Mouse (Mus musculus): Measurements from ENCODE around the gene Traf7.

The Traf7 gene

GRCm38 (mm10) chr17:24507129-24507664, 20.5 kb downstream of the Traf7 start:
- no peak for DNase-seq (ENCODE audit: extremely low read depth, low read depth)

GRCm38 (mm10) chr17:24506332-24507070, 21.2 kb downstream of the Traf7 start:
- DNase-seq (ENCODE audit: extremely low read depth, low read depth) = no peak

GRCm38 (mm10) chr17:24505286-24505955, 22.3 kb downstream of the Traf7 start:
- DNase-seq (ENCODE audit: extremely low read depth, low read depth) = no peak

GRCm38 (mm10) chr17:24504085-24504484, 23.7 kb downstream of the Traf7 start:
- no peak for DNase-seq (ENCODE audit: extremely low read depth, low read depth)

- DNase-seq (ENCODE audit: extremely low read depth, low read depth) = no peak
These were observed 25.5 kb downstream of the Traf7 start for GRCm38 (mm10) chr17:24502208-24502607.

- no peak for DNase-seq (ENCODE audit: extremely low read depth, low read depth)
These were observed 31.7 kb downstream of the Traf7 start for GRCm38 (mm10) chr17:24496026-24496425.

- DNase-seq (ENCODE audit: extremely low read depth, low read depth) = no peak
These were observed 32.3 kb downstream of the Traf7 start for GRCm38 (mm10) chr17:24495443-24495842.

GRCm38 (mm10) chr17:24494627-24495335, 33.0 kb downstream of the Traf7 start:
- no peak for DNase-seq (ENCODE audit: extremely low read depth, low read depth)

- no peak for DNase-seq (ENCODE audit: extremely low read depth, low read depth)
These were observed 37.3 kb downstream of the Traf7 start for GRCm38 (mm10) chr17:24490399-24490798.

- DNase-seq (ENCODE audit: extremely low read depth, low read depth) = no peak
These were observed 38.3 kb downstream of the Traf7 start for GRCm38 (mm10) chr17:24489265-24490030.

GRCm38 (mm10) chr17:24488662-24489264, 39.0 kb downstream of the Traf7 start:
- no peak for DNase-seq (ENCODE audit: extremely low read depth, low read depth)

GRCm38 (mm10) chr17:24488186-24488661, 39.5 kb downstream of the Traf7 start, which contains the start of gene Caskin1:
TSS of gene Caskin1 (plus strand) at chr17:24488601.
- no peak for DNase-seq (ENCODE audit: extremely low read depth, low read depth)

GRCm38 (mm10) chr17:24485090-24485860, 42.5 kb downstream of the Traf7 start:
- DNase-seq (ENCODE audit: extremely low read depth, low read depth) = no peak

GRCm38 (mm10) chr17:24483495-24483894, 44.2 kb downstream of the Traf7 start:
- DNase-seq (ENCODE audit: extremely low read depth, low read depth) = no peak

- DNase-seq (ENCODE audit: extremely low read depth, low read depth) = no peak
These were observed 46.5 kb downstream of the Traf7 start for GRCm38 (mm10) chr17:24481027-24481815.

- no peak for DNase-seq (ENCODE audit: extremely low read depth, low read depth)
These were observed 47.4 kb downstream of the Traf7 start for GRCm38 (mm10) chr17:24480201-24480826.

- peak; percentile 33 for DNase-seq (ENCODE audit: extremely low read depth, low read depth)
These were observed 48.3 kb downstream of the Traf7 start for GRCm38 (mm10) chr17:24479431-24479830.

GRCm38 (mm10) chr17:24478663-24479380, 48.9 kb downstream of the Traf7 start, which contains the start of gene Mlst8:
TSS of gene Mlst8 (minus strand) at chr17:24479078.
- peak; percentile 88 for DNase-seq (ENCODE audit: extremely low read depth, low read depth)

All from MEL-GATA-1-ER (cell line).